ENCODE assay signal across 8 mouse cellular contexts in genomic region chr4:55651811-55652410, GRCm38 (mm10).
DNase-seq lines count a peak whose midpoint lies in the region; ATAC-seq and TF ChIP-seq lines count a peak whose summit lies in the region.

No protein-coding gene starts in this region.

- H3K27me3 ChIP-seq in megakaryocyte, embryonic 14.5 days (replicated peaks), result peaks cover 56% of the 10 kb centered on the region
- 0 out of 2 replicates have a peak, but pooled peaks cover 6% of the 10 kb centered on the region for H3K27me3 ChIP-seq in embryonic facial prominence, embryonic 12.5 days
- H3K27me3 ChIP-seq in liver, embryonic 15.5 days, result peaks cover 73% of the 10 kb centered on the region

- H3K9me3 ChIP-seq in megakaryocyte, embryonic 14.5 days, result no peaks in the 10 kb centered on the region
- H3K9me3 ChIP-seq in embryonic facial prominence, embryonic 12.5 days, result no peaks in the 10 kb centered on the region
- H3K9me3 ChIP-seq in liver, embryonic 15.5 days (replicated peaks), result no peaks in the 10 kb centered on the region

- H3K4me2 ChIP-seq in embryonic facial prominence, embryonic 12.5 days (replicated peaks), result peak overlapping the region; percentile 65
- H3K4me2 ChIP-seq in liver, embryonic 15.5 days, result peak overlapping the region; percentile 56

- ATAC-seq in megakaryocyte, adult 5-6 weeks (ENCODE audit: poor library complexity, severe bottlenecking), result no peak
- ATAC-seq in embryonic facial prominence, embryonic 12.5 days (ENCODE audit: insufficient number of reproducible peaks, insufficient read depth, low FRiP score, low TSS enrichment), result no peak
- peak; percentile 33 to 66; a peak in 3 of 4 replicates for ATAC-seq in hematopoietic stem cell, adult 5-6 weeks (replicated peaks in 1 of 2; ENCODE audit: insufficient read depth in 1 of 2, low FRiP score in 2 of 2, low TSS enrichment in 1 of 2, low read depth in 1 of 2, poor library complexity in 2 of 2, severe bottlenecking in 2 of 2)
- no peak for ATAC-seq in liver, embryonic 15.5 days (ENCODE audit: insufficient read depth)
- ATAC-seq in erythroblast, adult 5-6 weeks (replicated peaks; ENCODE audit: low FRiP score, poor library complexity, severe bottlenecking), result no peak

- no peak for TF ChIP-seq POLR2A in olfactory bulb, adult 2 months (IDR thresholded peaks at IDR 0.05; ENCODE audit: insufficient read depth, low read depth, low read length)

- peak overlapping the region; percentile 92 for H3K4me3 ChIP-seq in megakaryocyte, embryonic 14.5 days (replicated peaks)
- peak overlapping the region; percentile 51 for H3K4me3 ChIP-seq in embryonic facial prominence, embryonic 12.5 days
- H3K4me3 ChIP-seq in liver, embryonic 15.5 days (replicated peaks), result peak overlapping the region; percentile 47
- no peak overlapping the region for H3K4me3 ChIP-seq in olfactory bulb, adult 2 months (ENCODE audit: insufficient read depth, low read depth, low read length)

- H3K4me1 ChIP-seq in megakaryocyte, embryonic 14.5 days, result peaks cover 8% of the 10 kb centered on the region
- peaks cover 18% of the 10 kb centered on the region for H3K4me1 ChIP-seq in embryonic facial prominence, embryonic 12.5 days
- no peaks in the 10 kb centered on the region for H3K4me1 ChIP-seq in liver, embryonic 15.5 days (replicated peaks)
- H3K4me1 ChIP-seq in olfactory bulb, adult 2 months (ENCODE audit: control insufficient read depth, insufficient read depth, low read length), result peaks cover 13% of the 10 kb centered on the region

- peak overlapping the region; percentile 63 for H3K9ac ChIP-seq in embryonic facial prominence, embryonic 12.5 days
- no peak overlapping the region for H3K9ac ChIP-seq in liver, embryonic 15.5 days

- no peaks in the 10 kb centered on the region for H3K36me3 ChIP-seq in megakaryocyte, embryonic 14.5 days (replicated peaks; ENCODE audit: low read length)
- H3K36me3 ChIP-seq in embryonic facial prominence, embryonic 12.5 days, result no peaks in the 10 kb centered on the region
- H3K36me3 ChIP-seq in liver, embryonic 15.5 days (replicated peaks), result no peaks in the 10 kb centered on the region

- 12% methylated on average over 12 of the region's 12 CpGs for WGBS in embryonic facial prominence, embryonic 12.5 days
- WGBS in liver, embryonic 15.5 days (ENCODE audit: insufficient replicate concordance), result 17% methylated on average over 12 of the region's 12 CpGs
- 30% methylated on average over 12 of the region's 12 CpGs for WGBS in olfactory bulb, adult 2 months

- DNase-seq in testis, postnatal 14 days (ENCODE audit: low spot score), result no peak

- TF ChIP-seq CTCF in olfactory bulb, adult 2 months (IDR thresholded peaks at IDR 0.05; ENCODE audit: insufficient read depth, low read depth, low read length), result no peak

- peak overlapping the region; percentile 94 for H3K27ac ChIP-seq in embryonic facial prominence, embryonic 12.5 days
- H3K27ac ChIP-seq in liver, embryonic 15.5 days (replicated peaks), result no peak overlapping the region
- H3K27ac ChIP-seq in olfactory bulb, adult 2 months (ENCODE audit: insufficient read depth, low read depth, low read length), result peak overlapping the region; percentile 63

Comparison
In these comparisons a context has a peak if more than half of its experiments do, and no peak if none do; other contexts are left out.
1. ATAC-seq: peak in hematopoietic stem cell, adult 5-6 weeks (2 of 2); none in megakaryocyte, adult 5-6 weeks (single experiment), embryonic facial prominence, embryonic 12.5 days (single experiment), liver, embryonic 15.5 days (single experiment) and erythroblast, adult 5-6 weeks (single experiment).